Mouse (Mus musculus): Measurements from ENCODE around the gene Fgd4.

- TF ChIP-seq GATA1 (IDR thresholded peaks at IDR 0.05; ENCODE audit: low read length) (no peak), TAL1 (IDR thresholded peaks at IDR 0.05; ENCODE audit: low read length) (no peak)
Observed at GRCm38 (mm10) chr16:16485523-16486043, 114.8 kb downstream of the Fgd4 start.
